Mouse (Mus musculus): ENCODE measurements at regions not wholly inside any gene's neighbourhood (a gene's known extent, or its start where the extent isn't known, plus 50 kb on each side); places are given as distances from the start of the nearest gene placed in this dataset.

- peak; percentile 49 for DNase-seq
Observed at GRCm38 (mm10) chr10:115664567-115664966, 77.0 kb upstream of the Lgr5 start.

GRCm38 (mm10) chr10:115676661-115677060 lies 89.1 kb upstream of the Lgr5 start:
- no peak for DNase-seq

GRCm38 (mm10) chr10:115681115-115681514 lies 93.5 kb upstream of the Lgr5 start:
- DNase-seq: no peak

GRCm38 (mm10) chr10:115691939-115692338 lies 104.4 kb upstream of the Lgr5 start:
- no peak for DNase-seq

- DNase-seq: no peak
Observed at GRCm38 (mm10) chr10:115693986-115694833, 106.6 kb upstream of the Lgr5 start.

GRCm38 (mm10) chr10:115702358-115702757 lies 114.3 kb upstream of the Tspan8 start:
- no peak for DNase-seq

GRCm38 (mm10) chr10:115708623-115709022 lies 108.0 kb upstream of the Tspan8 start:
- no peak for DNase-seq

GRCm38 (mm10) chr10:115713896-115714295 lies 102.7 kb upstream of the Tspan8 start:
- peak in 1 of 2 experiments; percentile 19 for DNase-seq

- no peak for DNase-seq
Observed at GRCm38 (mm10) chr10:115716178-115716577, 100.5 kb upstream of the Tspan8 start.

- no peak for DNase-seq
Observed at GRCm38 (mm10) chr10:115717064-115717463, 99.6 kb upstream of the Tspan8 start.

- DNase-seq: no peak
Observed at GRCm38 (mm10) chr10:115722589-115722988, 94.0 kb upstream of the Tspan8 start.

- no peak for DNase-seq
Observed at GRCm38 (mm10) chr10:115742634-115743347, 73.8 kb upstream of the Tspan8 start.

- DNase-seq: peak; percentile 28 to 34
Observed at GRCm38 (mm10) chr10:115749844-115750243, 66.8 kb upstream of the Tspan8 start.

- peak; percentile 10 to 13 for DNase-seq
Observed at GRCm38 (mm10) chr10:115750250-115750649, 66.4 kb upstream of the Tspan8 start.

- no peak for DNase-seq
Observed at GRCm38 (mm10) chr10:115758667-115759066, 58.0 kb upstream of the Tspan8 start.

Data from cerebellum, postnatal 14 days (tissue).